Mouse (Mus musculus) hindlimb bud, embryonic 11.5 days (tissue): ENCODE data around the gene Lmnb2.
A peak's percentile ranks its signal among the peaks of the same experiment; 100 is the strongest.

Experiments used
- DNase-seq: peaks from one replicate; pipeline ENCODE4 v3.0.0-alpha.2; 2012; ENCODE audit warnings: low read depth, low spot score; ENCODE audit errors: extremely low spot score

Gene Lmnb2

DNA sequence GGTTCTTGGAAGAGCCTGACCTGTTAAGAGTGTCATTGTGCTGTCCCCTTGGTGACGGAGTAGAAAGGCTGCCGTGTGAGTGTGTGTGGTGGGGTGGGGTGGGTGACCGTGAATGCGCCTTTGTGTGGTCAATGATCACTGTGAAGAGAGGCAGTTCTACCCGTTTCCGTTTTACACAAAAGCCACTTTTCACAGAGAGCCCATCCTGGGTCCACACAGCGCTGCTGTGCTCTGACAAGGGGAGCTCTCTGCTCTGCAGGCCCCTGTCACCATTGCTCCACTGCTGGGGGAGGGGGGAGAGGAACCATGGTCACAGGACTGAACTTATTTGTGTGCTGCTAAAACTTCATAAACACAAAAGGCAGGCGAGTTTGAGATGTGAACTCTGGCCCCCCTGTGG is 60.7 kb downstream of the Lmnb2 start:
- no peak for DNase-seq

DNA sequence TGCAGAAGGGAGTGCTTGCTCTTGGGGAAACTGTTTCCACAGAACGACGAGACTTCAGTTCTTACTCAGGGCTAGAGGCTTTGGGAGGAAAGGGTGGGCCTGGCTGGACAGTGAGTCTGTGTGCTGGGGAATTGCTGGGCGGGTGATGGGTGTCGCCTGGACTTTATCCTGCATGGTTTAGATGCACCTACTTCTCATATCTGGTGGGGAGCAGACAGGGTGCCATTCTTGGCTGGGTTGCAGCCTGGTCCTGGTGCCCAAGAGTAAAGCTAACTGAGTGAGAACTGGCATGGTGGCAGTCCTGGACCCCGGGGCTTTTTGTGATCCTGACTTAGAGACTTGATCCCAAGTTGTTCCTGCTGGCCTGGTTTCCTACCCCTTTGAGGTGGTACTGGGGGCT is 61.1 kb downstream of the Lmnb2 start:
- no peak for DNase-seq

- DNase-seq = no peak
Observed at GRCm38 (mm10) chr10:80856267-80856666, 61.8 kb downstream of the Lmnb2 start.

DNA sequence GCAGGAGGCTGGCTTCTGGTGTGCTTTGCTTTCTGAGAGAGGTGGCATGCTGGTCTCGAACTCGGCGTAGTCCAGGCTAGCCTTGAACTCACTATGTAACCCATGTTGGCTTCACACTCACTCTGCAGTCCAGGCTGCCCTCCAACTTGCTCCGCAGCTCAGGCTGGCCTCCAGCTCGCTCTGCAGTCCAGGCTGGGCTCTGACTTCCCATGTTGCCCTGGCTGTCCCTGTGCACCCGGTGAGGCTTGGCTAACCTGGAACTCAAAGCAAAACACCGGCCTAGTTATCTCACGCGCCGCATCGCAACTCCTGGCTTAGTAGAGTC is 62.3 kb downstream of the Lmnb2 start:
- DNase-seq = no peak

DNA sequence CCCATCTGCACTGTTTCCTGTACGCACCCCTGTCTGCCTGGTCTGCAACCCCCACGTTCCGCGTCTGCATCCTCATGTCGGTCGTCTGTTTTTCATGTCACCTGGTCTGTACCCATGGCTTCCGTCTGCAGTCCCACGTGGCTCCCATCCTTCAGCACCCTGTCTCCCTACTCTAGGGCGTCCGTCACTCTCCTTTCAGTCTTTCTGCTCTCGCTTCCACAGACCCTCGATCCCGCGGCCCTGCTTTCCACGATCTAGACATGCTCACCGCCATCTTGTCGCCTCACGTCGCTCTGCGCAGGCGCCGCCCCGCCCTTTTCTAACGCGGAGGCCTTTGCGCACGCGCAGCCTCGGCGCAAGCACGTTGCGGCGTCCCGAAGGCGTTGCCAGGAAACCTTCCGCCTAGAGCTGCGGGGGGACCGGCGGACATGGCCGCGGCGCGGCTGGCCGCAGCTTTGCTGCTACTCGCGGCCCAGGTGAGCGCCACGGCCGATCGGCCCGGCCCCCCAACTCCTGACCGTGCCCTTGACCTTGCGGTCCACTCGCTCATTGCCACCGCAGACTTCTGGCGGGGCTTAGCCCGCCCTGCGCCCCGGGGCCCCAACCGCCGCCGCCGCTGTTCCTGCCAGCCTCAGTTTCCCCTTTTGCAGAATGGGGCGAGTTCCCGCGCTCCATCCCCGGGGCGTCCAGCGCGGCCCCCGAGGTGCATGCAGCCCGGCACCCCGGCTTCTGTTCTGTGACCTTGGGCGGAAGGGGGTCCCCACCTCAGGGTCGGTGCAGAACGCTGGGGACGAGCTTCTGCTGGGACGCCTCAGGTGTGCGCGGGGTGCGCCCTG is 62.9 kb downstream of the Lmnb2 start, which contains the start of the genes Lsm7 and Sppl2b:
TSS of gene Lsm7 (minus strand) at position 297 of the 836 bp plus-strand sequence.
TSS of gene Sppl2b (plus strand) at position 363 of the 836 bp plus-strand sequence.
- DNase-seq = peak; percentile 83
